Mouse (Mus musculus) forebrain, postnatal 0 days (tissue): ENCODE data around the gene Cxcl14. TPM values are rescaled to one million over a fixed set of nuclear protein-coding genes. Genes with fewer than 3 reads are reported as not detected.

Source experiments
- ATAC-seq: fragments of 200-750 bp; cut with Nextera tagmentation; 2 replicates; pipeline ENCODE4 v1.8.0; 2017; ENCODE audit warnings: mild to moderate bottlenecking, moderate library complexity
- DNase-seq: peaks from one replicate; pipeline ENCODE4 v3.0.0-alpha.2; 2015
- H3K27ac ChIP-seq: fragments of 300-500 bp; sonication (generic); 2 replicates; pipeline ENCODE4 v1.5.1; 2014; ENCODE audit warnings: low read depth, mild to moderate bottlenecking, antibody characterized with exemption, low read length, moderate library complexity, mixed read lengths
- H3K27me3 ChIP-seq: fragments of 300-500 bp; sonication (generic); 2 replicates; pipeline ENCODE4 v1.6.1; 2014; ENCODE audit warnings: mild to moderate bottlenecking, low read length, mixed read lengths; ENCODE audit not compliant: insufficient read depth
- H3K36me3 ChIP-seq: fragments of 300-500 bp; sonication (generic); 2 replicates; pipeline ENCODE4 v1.6.1; 2014; ENCODE audit warnings: mild to moderate bottlenecking, moderate library complexity; ENCODE audit not compliant: insufficient read depth
- H3K4me1 ChIP-seq: fragments of 300-500 bp; sonication (generic); 2 replicates; pipeline ENCODE4 v1.6.1; 2014; ENCODE audit warnings: antibody characterized with exemption; ENCODE audit not compliant: insufficient read depth
- H3K4me2 ChIP-seq: fragments of 300-500 bp; sonication (generic); 2 replicates; pipeline ENCODE4 v1.6.1; 2014; ENCODE audit warnings: low read depth, mild to moderate bottlenecking, moderate library complexity
- H3K4me3 ChIP-seq: fragments of 300-500 bp; sonication (generic); 2 replicates; pipeline ENCODE4 v1.5.1; 2014; ENCODE audit warnings: low read depth, low read length, mixed read lengths
- H3K9ac ChIP-seq: fragments of 300-500 bp; sonication (generic); 2 replicates; pipeline ENCODE4 v1.6.1; 2014; ENCODE audit warnings: mild to moderate bottlenecking
- H3K9me3 ChIP-seq: fragments of 300-500 bp; sonication (generic); 2 replicates; pipeline ENCODE4 v1.6.1; 2016; ENCODE audit warnings: low read length
- CTCF ChIP-seq: sonication (generic); IDR thresholded peaks from 2 replicates; pipeline ENCODE4 v1.5.1; 2016; ENCODE audit warnings: antibody characterized with exemption, control low read depth, low read depth
- WGBS: fragments of 180-500 bp; shearing (Covaris S2); extraction: QIAGEN DNeasy Blood & Tissue Kit; methylation state at CpG from one replicate; pipeline ENCODE4 v1.1.7; 2014; 5-methylcytosine and 5-hydroxymethylcytosine counted together
- polyA plus RNA-seq: library from polyadenylated mRNA; unstranded; fragments of >200 nt; fragmentation: Nextera tagmentation; extraction: Ambion mirVana; gene quantifications from 2 replicates; pipeline ENCODE4 v1.2.1, GENCODE M21; 2015
- total RNA-seq: library from RNA; depleted of rRNA; stranded (reverse); fragments of >200 nt; gene quantifications from 2 replicates; pipeline ENCODE4 v1.2.3, GENCODE M21; 2014

The Cxcl14 gene
- total and polyA plus RNA-seq, 2 experiments from 2014 or later = 21.3 to 37.2 TPM

GRCm38 (mm10) chr13:56260344-56260780 is 36.0 kb downstream of the Cxcl14 start:
- WGBS = 4% methylated on average over 17 of the region's 17 CpGs
- H3K4me2 ChIP-seq = no peak overlapping the region
- no peaks in the 10 kb centered on the region for H3K9me3 ChIP-seq
- TF ChIP-seq CTCF = no peak
- H3K27me3 ChIP-seq = peaks cover 49% of the 10 kb centered on the region
- ATAC-seq (no peak), DNase-seq (no peak)
- no peak overlapping the region for H3K9ac ChIP-seq
- 0 out of 2 replicates have a peak, but pooled peaks cover 5% of the 10 kb centered on the region for H3K4me1 ChIP-seq
- H3K4me3 ChIP-seq = no peak overlapping the region
- no peak overlapping the region for H3K27ac ChIP-seq
- H3K36me3 ChIP-seq = no peaks in the 10 kb centered on the region

- Histone ChIP-seq H3K9me3 (no peaks in the 10 kb centered on the region), H3K4me3 (no peak overlapping the region), H3K4me1 (0 out of 2 replicates have a peak, but pooled peaks cover 5% of the 10 kb centered on the region), H3K27ac (no peak overlapping the region), H3K27me3 (peaks cover 54% of the 10 kb centered on the region), H3K4me2 (no peak overlapping the region), H3K9ac (no peak overlapping the region), H3K36me3 (no peaks in the 10 kb centered on the region)
- DNase-seq (no peak), ATAC-seq (no peak)
- TF ChIP-seq CTCF = no peak
- WGBS = 6% methylated on average over 5 of the region's 5 CpGs
Observed at GRCm38 (mm10) chr13:56259926-56260250, 36.5 kb downstream of the Cxcl14 start.

- Histone ChIP-seq H3K36me3 (no peaks in the 10 kb centered on the region), H3K4me3 (peak overlapping the region; percentile 25), H3K9me3 (no peaks in the 10 kb centered on the region), H3K9ac (no peak overlapping the region), H3K27me3 (peaks cover 60% of the 10 kb centered on the region), H3K27ac (no peak overlapping the region), H3K4me2 (peak overlapping the region; percentile 48), H3K4me1 (0 out of 2 replicates have a peak, but pooled peaks cover 5% of the 10 kb centered on the region)
- ATAC-seq (peak; percentile 65; the same call in 1 of the 2 replicates), DNase-seq (peak; percentile 43)
- under 1% methylated on average over 55 of the region's 55 CpGs for WGBS
- TF ChIP-seq CTCF = peak; percentile 47
Observed at GRCm38 (mm10) chr13:56259021-56259925, 37.1 kb downstream of the Cxcl14 start.

GRCm38 (mm10) chr13:56258196-56259020 is 37.9 kb downstream of the Cxcl14 start:
- H3K27me3 ChIP-seq = peaks cover 68% of the 10 kb centered on the region
- ATAC-seq (no peak), DNase-seq (peak; percentile 55)
- 1% methylated on average over 52 of the region's 52 CpGs for WGBS
- H3K36me3 ChIP-seq = no peaks in the 10 kb centered on the region
- H3K4me3 ChIP-seq = peak overlapping the region; percentile 25
- no peak for TF ChIP-seq CTCF
- H3K27ac ChIP-seq = no peak overlapping the region
- 0 out of 2 replicates have a peak, but pooled peaks cover 5% of the 10 kb centered on the region for H3K4me1 ChIP-seq
- no peaks in the 10 kb centered on the region for H3K9me3 ChIP-seq
- peak overlapping the region; percentile 48 for H3K4me2 ChIP-seq
- H3K9ac ChIP-seq = no peak overlapping the region

- ATAC-seq (no peak), DNase-seq (no peak)
- no peaks in the 10 kb centered on the region for H3K36me3 ChIP-seq
- no peak overlapping the region for H3K27ac ChIP-seq
- H3K9ac ChIP-seq = no peak overlapping the region
- peaks cover 76% of the 10 kb centered on the region for H3K27me3 ChIP-seq
- no peak overlapping the region for H3K4me2 ChIP-seq
- no peak overlapping the region for H3K4me3 ChIP-seq
- peaks cover 5% of the 10 kb centered on the region; the same call in 1 of the 2 replicates for H3K4me1 ChIP-seq
- 16% methylated on average over 12 of the region's 12 CpGs for WGBS
- no peaks in the 10 kb centered on the region for H3K9me3 ChIP-seq
- no peak for TF ChIP-seq CTCF
Observed at GRCm38 (mm10) chr13:56257469-56258153, 38.7 kb downstream of the Cxcl14 start.

GRCm38 (mm10) chr13:56256716-56257299 is 39.5 kb downstream of the Cxcl14 start:
- no peak overlapping the region for H3K27ac ChIP-seq
- H3K4me1 ChIP-seq = peaks cover 5% of the 10 kb centered on the region; the same call in 1 of the 2 replicates
- H3K9me3 ChIP-seq = no peaks in the 10 kb centered on the region
- no peak overlapping the region for H3K4me3 ChIP-seq
- no peaks in the 10 kb centered on the region for H3K36me3 ChIP-seq
- no peak overlapping the region for H3K9ac ChIP-seq
- TF ChIP-seq CTCF = no peak
- no peak overlapping the region for H3K4me2 ChIP-seq
- 16% methylated on average over 14 of the region's 14 CpGs for WGBS
- ATAC-seq (no peak), DNase-seq (no peak)
- H3K27me3 ChIP-seq = peaks cover 79% of the 10 kb centered on the region
